In genomic region chr13:114831367-114831833, GRCm38 (mm10) we compare ENCODE assay signal across 8 mouse cellular contexts. TPM values are rescaled to one million over a fixed set of nuclear protein-coding genes. Genes with fewer than 3 reads are reported as not detected.
A peak's percentile ranks its signal among the peaks of the same experiment; 100 is the strongest.
DNase-seq lines count a peak whose midpoint lies in the region; ATAC-seq lines count a peak whose summit lies in the region.

No protein-coding gene starts in this region.

- no peak for DNase-seq in forebrain, embryonic 11.5 days (ENCODE audit: low spot score)
- no peak for DNase-seq in forebrain, embryonic 10.5 days (ENCODE audit: extremely low spot score, low spot score)
- DNase-seq in thymus, postnatal 0 days (ENCODE audit: low spot score): peak; percentile 60
- no peak for DNase-seq in thymus, postnatal 36 days
- no peak for DNase-seq in ovary, adult 18-20 months (ENCODE audit: low spot score)
- DNase-seq in cerebellum, postnatal 25 days: no peak

- H3K36me3 ChIP-seq in forebrain, embryonic 11.5 days (ENCODE audit: control insufficient read depth, insufficient read depth, low read length): no peaks in the 10 kb centered on the region
- H3K36me3 ChIP-seq in forebrain, embryonic 10.5 days (replicated peaks): peaks cover 29% of the 10 kb centered on the region

- no peaks in the 10 kb centered on the region for H3K4me1 ChIP-seq in forebrain, embryonic 11.5 days (replicated peaks; ENCODE audit: control insufficient read depth, insufficient read depth, low read length)
- H3K4me1 ChIP-seq in forebrain, embryonic 10.5 days: no peaks in the 10 kb centered on the region

- no peak overlapping the region for H3K9ac ChIP-seq in forebrain, embryonic 11.5 days (ENCODE audit: low read length)

- H3K27me3 ChIP-seq in forebrain, embryonic 11.5 days (ENCODE audit: control insufficient read depth, insufficient read depth, low read length): no peaks in the 10 kb centered on the region
- no peaks in the 10 kb centered on the region for H3K27me3 ChIP-seq in forebrain, embryonic 10.5 days (ENCODE audit: poor library complexity, severe bottlenecking)

- H3K27ac ChIP-seq in forebrain, embryonic 11.5 days (ENCODE audit: low read depth, low read length): no peak overlapping the region
- no peak overlapping the region for H3K27ac ChIP-seq in forebrain, embryonic 10.5 days

- peak; percentile 66 for ATAC-seq in forebrain, embryonic 11.5 days (replicated peaks; ENCODE audit: low FRiP score)
- peak; percentile 67 for ATAC-seq in granulocyte monocyte progenitor cell, adult 5-6 weeks (replicated peaks; ENCODE audit: poor library complexity, severe bottlenecking)
- peak; percentile 47 for ATAC-seq in megakaryocyte, adult 5-6 weeks (ENCODE audit: poor library complexity, severe bottlenecking)

- no peak overlapping the region for H3K4me2 ChIP-seq in forebrain, embryonic 11.5 days (ENCODE audit: low read depth, low read length, severe bottlenecking)

- H3K4me3 ChIP-seq in forebrain, embryonic 11.5 days (ENCODE audit: low read depth, low read length): no peak overlapping the region
- H3K4me3 ChIP-seq in forebrain, embryonic 10.5 days: no peak overlapping the region

- no peaks in the 10 kb centered on the region for H3K9me3 ChIP-seq in forebrain, embryonic 11.5 days (ENCODE audit: control insufficient read depth, low read length)
- no peaks in the 10 kb centered on the region for H3K9me3 ChIP-seq in forebrain, embryonic 10.5 days

- 81% methylated on average over 4 of the region's 4 CpGs for WGBS in forebrain, embryonic 11.5 days
- WGBS in forebrain, embryonic 10.5 days: 84% methylated on average over 4 of the region's 4 CpGs

RNA-seq across cellular contexts. Expression of gene Mocs2, which starts 13.4 kb away (rescaled TPM):
- polyA plus RNA-seq in forebrain, embryonic 11.5 days (2014; fragmentation: Nextera tagmentation; extraction: Ambion mirVana): 74.6 and 81.7 TPM in 2 replicates
- polyA plus RNA-seq in forebrain, embryonic 10.5 days (2016; fragmentation: Nextera tagmentation; extraction: Ambion mirVana): 67.7 and 69.1 TPM in 2 replicates
- 85.4 and 88.7 TPM in 2 replicates for polyA plus RNA-seq in thymus, postnatal 0 days (2015; fragmentation: Nextera tagmentation; extraction: Ambion mirVana)
- 30.9 and 53.5 TPM in 2 replicates for total RNA-seq in granulocyte monocyte progenitor cell, adult 5-6 weeks (2014; fragmentation: Nextera tagmentation)
- 43.8 and 45.1 TPM in 2 replicates for total RNA-seq in granulocyte monocyte progenitor cell, adult 5-6 weeks (2017)
- 33.2 and 37.4 TPM in 2 replicates for total RNA-seq in megakaryocyte, adult 5-6 weeks (2015)
- 33.5 and 43.9 TPM in 2 replicates for total RNA-seq in megakaryocyte, adult 5-6 weeks (2017)
